Mouse (Mus musculus) heart, postnatal 25 days (tissue): ENCODE measurements around the gene Tmprss11c. TPM values are rescaled to one million over a fixed set of nuclear protein-coding genes. Genes with fewer than 3 reads are reported as not detected.
"Not testable (repeated sequence)": the region's sequence is repeated elsewhere in the genome, so short reads cannot be mapped to it uniquely, and the experiment has no call there.

Source experiments
- DNase-seq: peaks from one replicate; pipeline ENCODE4 v3.0.0; 2022; ENCODE audit warnings: low spot score
- intact Hi-C: fragments of 180-260 bp; cut with DNase I; formaldehyde crosslinking; loops from one replicate; pipeline ENCODE4 v1.15.1; 2025
- total RNA-seq, 2 experiments: library from RNA; stranded (reverse); gene quantifications; 2 replicates each; pipeline ENCODE4 v1.2.3; 2021

The Tmprss11c gene
- total RNA-seq = not detected

DNA sequence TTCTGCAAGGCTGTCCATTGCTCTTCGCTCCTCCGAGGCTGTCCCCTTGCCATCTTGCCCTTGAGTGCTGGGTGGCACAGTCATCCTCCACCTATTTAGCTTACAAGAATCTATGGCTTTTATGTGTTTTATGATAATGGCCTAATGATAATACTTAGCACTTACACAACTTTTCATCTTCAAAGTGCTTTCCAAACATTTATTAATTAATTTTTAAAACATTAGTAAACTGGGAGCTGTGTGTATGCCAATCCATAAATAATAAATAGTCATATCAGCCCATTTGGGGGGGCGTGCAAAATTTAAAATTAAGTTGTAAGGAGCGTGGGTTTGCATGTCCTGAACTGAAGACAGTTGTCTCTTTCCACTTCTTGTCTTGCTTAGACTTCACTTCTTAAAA is at the start of gene Tmprss11c:
Gene Tmprss11c (minus strand): TSS at position 101 of the 400 bp plus-strand sequence.
- intact Hi-C loops = no loop called here
- no peak for DNase-seq

DNA sequence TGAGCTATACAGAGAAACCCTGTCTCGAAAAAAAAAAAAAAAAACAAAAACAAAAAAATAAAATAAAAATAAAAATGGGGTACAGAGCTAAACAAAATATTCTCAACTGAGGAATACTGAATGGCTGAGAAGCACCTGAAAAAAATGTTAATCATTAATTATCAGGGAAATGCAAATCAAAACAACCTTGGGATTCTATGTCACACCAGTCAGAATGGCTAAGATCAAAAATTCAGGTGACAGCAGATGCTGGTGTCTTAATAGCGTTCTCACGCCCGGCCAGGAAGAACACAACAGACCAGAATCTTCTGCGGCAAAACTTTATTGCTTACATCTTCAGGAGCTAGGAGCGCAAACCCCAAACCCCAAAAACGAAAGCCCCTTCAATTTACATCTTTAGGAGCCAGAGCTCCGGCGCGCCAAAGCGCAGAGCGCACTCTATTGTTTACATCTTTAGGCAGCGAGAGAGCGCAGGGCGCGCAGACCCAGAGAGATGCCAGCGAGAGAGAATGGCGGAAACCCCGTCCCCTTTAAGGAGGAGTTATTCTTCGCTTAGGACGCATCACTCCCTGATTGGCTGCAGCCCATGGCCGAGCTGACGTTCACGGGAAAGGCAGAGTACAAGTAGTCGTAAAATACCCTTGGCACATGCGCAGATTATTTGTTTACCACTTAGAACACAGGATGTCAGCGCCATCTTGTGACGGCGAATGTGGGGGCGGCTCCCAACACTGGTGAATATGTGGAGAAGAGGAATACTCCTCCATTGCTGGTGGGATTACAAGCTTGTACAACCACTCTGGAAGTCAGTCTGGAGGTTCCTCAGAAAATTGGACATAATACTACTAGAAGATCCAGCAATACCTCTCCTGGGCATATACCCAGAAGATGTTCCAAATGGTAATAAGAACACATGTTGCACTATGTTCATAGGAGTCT is 29.2 kb upstream of the Tmprss11c start:
- intact Hi-C loops, DNase-seq: not testable (repeated sequence)

DNA sequence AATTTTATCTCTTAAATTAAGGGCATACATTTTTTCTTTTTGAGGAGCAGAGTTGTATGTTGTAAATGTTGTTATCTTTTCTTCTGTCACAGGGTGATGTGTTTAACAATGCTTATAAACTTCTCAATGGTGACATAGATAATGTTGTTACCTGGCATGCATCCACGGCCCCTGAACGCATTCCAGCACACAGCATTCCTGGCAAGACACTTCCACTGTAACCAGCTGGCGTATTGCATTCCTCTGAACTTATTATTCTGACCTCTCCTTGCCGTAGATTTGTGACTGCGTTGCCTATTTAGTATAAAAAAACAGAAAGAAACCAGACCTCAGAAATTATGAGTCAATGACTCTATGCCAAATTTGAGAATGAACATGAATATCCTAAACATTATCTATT is 17.0 kb upstream of the Tmprss11c start:
- DNase-seq = no peak
- intact Hi-C loops = no loop called here

DNA sequence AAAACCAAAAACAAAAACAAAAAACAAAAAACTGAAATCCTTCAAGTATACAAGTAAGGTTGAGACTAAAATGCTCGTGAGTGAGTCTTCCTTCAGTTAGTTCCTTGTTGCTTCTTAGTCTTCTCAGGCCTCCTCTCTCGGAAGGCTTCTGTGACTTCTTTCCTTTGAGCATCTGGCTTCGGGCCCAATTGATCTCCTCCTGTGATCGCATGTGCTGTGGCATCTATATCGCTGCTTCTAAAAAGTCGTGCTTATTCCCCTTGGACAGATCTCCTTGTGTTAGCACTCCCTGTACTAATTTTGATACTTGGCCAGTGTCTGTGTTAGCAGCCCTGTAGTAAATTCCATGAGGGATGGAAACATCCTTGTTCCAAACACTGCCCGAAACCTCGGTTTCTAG is 14.8 kb upstream of the Tmprss11c start:
- no peak for DNase-seq
- intact Hi-C loops = no loop called here

DNA sequence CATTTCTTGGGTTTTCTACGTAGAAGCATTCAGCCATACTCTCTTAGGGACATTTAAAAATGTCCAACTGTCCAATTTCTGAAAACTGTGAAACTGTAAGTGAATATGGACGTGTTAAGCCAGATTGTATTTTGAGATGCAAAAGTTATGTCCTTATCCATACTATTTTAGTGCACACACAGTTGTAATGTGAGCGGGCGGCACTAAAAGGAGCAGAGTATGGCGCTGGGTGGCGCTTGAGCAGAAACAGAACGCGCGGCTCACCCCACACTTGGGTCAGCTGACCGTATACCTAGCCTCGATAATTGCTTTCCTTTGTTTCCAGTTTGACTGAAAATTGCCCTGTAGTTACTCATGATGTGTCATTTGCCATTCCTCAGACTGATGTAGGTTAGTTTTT is 42.5 kb downstream of the Tmprss11c start:
- intact Hi-C loops = no loop called here
- no peak for DNase-seq

DNA sequence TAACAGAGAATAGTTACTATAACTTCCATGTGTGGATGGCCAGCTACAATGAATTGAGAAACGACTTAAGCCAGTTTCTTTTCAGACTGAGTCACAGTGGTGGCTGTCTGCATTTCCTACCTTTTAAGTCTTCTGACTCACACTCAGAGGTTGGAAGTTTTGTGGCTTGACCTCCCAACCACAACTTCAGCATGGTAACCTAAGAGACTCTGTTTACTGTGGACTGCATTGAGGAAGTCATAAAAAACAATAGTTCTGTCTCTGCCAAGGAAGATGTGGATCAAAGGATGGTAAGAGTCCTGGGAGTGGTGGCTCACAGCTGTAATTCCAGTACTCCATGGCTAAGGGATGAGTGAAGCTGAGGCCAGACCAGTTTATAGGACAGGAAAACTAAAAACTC is 44.2 kb downstream of the Tmprss11c start:
- intact Hi-C loops = no loop called here
- DNase-seq = no peak

DNA sequence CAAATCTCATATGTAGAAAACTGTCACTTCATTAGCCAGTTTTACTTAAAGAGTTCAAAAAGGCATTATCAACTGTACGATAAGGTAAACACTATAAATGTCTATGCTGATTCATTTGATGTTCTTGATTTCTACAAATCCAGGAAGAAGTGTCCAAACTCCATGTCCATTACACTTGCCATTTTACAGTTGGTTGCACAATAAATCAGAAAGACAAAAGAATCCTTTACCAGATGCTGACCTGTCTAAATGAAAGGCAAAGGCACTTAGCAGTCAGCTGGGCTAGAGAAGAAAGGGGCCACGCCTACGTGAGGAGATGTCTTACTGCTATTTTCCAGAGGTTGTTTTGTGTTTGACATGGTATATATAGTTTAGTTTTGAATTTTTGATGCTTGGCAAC is 44.8 kb downstream of the Tmprss11c start:
- intact Hi-C loops = no loop called here
- no peak for DNase-seq

DNA sequence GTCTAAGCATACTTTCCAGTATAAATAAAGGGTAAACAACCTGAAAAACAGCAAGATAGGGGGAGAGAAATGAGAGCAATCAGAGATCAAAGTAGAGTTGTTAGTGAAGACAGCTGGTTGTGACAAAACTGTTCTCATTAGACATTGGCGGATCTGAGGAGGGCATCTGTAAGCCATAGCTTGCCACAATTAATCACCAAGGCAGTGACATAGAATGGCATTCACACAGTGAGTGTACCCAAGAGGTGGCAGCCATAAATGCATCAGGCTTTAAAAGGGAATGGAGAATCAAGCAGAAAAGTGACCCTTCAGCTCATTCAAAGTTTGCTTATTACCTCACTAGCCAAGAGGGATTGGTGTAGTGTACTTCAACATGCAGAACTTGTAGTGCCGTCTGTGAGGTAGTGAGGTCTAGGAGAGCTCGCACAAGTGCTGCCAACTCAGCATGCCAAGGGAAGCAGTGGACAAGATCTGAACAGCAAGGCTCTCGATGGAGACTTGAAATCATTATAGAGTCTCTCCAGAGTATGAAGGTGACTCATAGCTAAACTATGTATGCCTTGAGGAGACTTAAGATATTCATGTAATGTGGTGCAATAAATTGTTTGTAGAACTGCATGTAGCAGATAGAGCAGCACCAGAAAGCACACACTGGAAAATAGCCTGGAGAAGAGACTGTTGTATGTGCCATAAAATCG is 61.8 kb downstream of the Tmprss11c start:
- intact Hi-C loops = no loop called here
- no peak for DNase-seq

DNA sequence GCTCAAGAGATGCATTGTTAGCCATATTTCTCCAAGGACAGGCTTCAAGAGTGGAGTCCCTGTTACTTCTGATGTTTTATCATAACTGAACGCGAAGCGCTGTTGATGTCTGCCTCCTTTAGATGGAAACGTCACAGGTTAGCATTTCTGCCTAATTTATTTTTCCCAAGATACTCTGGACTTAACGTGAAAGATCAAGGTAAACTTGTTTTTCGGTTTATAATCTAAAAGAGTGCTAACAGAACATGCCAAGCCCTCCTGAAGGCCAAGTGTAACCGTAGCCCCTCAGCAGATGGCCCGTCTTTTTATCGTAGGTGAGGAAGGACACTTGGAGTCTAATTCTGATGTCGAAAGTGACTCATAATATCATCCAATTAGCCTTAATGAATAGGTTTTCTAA is 91.3 kb downstream of the Tmprss11c start, which contains the start of gene Gnrhr:
Gene Gnrhr (minus strand): TSS at position 101 of the 400 bp plus-strand sequence.
- intact Hi-C loops = no loop called here
- no peak for DNase-seq

DNA sequence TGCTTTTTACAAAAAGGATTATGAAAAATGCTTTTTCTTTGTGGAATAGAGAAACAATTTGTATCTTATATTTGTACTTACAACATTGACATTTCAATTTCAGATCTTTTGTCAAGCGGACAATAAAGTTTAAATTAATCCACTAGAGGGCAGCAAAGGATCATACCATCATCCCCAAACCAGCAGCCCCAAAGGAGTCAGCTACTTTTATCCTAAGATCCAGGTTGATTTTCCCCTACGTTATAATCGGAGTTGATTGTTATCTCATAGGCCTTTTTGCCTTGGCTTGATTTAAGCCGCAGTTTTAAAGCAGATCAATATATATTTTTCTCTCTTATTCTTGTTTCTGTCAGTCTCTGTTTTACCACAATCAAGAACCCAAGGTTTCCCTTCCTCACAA is 97.8 kb downstream of the Tmprss11c start:
- DNase-seq = no peak

DNA sequence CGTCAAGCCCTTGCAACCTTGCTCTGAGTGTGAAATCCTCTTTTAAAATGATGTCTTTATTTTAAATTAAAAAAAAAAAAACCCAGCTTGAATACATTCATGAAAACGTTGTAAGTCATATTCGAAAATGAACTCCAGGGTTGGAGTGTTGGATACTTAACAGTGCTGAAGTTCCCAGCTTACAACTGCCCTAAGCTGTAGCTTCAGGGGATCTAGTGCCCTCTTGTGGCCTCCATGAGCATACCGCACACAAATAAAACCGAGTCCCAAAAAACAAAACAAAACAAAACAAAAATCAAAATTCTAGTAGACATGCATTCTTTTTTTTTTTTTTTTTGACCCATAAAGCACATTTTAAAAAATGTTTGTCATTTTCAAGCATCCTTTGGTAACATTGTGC is 98.3 kb downstream of the Tmprss11c start:
- intact Hi-C loops = loop anchor here (2.0 kb wide), 1 partner anchor 220 kb away; no protein-coding TSS in a partner anchor
- no peak for DNase-seq

More for the DNA sequence above, 97.8 kb downstream of the Tmprss11c start:
- intact Hi-C loops = loop anchor here (2.0 kb wide), 1 partner anchor 219 kb away; no protein-coding TSS in a partner anchor

DNA sequence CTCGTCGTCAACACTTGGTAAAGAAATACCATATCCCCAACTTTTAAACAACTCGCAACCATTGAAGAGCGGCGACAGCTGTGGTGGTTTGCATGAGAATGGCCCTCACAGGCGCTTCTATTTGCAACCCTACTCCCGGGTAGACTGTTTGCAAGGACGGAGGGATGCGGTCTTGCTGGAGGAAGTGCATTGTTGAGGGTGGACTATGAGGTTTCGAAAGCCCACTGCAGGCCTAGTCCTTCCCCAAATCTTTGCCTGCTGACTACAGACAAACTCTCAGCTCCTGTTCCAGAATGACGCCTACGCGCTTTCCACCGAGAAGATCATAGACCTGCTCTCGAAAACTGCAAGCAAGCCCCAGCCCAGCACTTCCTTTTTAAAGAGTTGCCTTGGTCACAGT is 98.8 kb downstream of the Tmprss11c start:
- DNase-seq = no peak
- intact Hi-C loops = loop anchor here (2.0 kb wide), 1 partner anchor 221 kb away; no protein-coding TSS in a partner anchor

DNA sequence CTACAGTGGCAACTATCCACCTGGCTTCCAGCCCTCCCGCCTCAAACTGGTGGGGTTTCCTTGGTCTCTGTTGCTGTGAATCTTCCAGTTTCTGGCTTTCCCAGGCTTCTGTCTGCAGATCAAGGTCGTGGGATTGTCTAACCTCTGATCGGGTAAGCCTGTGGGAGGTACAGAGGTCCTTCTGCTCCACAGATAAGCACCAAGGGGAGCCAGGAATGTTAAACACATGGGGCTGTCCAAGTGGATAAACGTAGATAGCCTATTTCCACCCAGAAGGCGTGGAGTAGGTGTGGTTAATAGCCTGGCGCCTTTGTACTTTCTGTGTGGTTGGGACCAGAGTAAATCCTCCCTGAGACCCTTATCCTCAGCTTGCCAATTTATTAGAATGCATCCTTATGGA is 101.7 kb downstream of the Tmprss11c start:
- intact Hi-C loops = no loop called here
- no peak for DNase-seq

Other genes starting within 250 kb of the Tmprss11c start
- gene Cenpc1, start 223.7 kb downstream of the Tmprss11c start, total RNA-seq = 1 to 10 TPM; 5.2 to 5.4 TPM
- under 1 TPM; 0.16 to 0.31 TPM for gene Stap1, start 217.6 kb downstream of the Tmprss11c start, total RNA-seq
- gene Uba6, start 116.5 kb downstream of the Tmprss11c start, total RNA-seq = 1 to 10 TPM; 7.0 to 7.2 TPM
- gene Gnrhr, start 91.4 kb downstream of the Tmprss11c start, total RNA-seq = under 1 TPM; 0.47 to 0.59 TPM
- gene Tmprss11d, start 84.1 kb upstream of the Tmprss11c start, total RNA-seq = not detected
- gene Tmprss11a, start 179.7 kb upstream of the Tmprss11c start, total RNA-seq = not detected
- gene Tmprss11g, start 229.3 kb upstream of the Tmprss11c start, total RNA-seq = not detected